Mouse (Mus musculus): ENCODE measurements around the gene Impg1. TPM values are rescaled to one million over a fixed set of nuclear protein-coding genes. Genes with fewer than 3 reads are reported as not detected.

Gene Impg1
- total RNA-seq (2021), result under 1 TPM in 1 of 2 experiments, not detected in 1; 0.33 TPM
- long read RNA-seq, experiment 1, result 0 reads
- long read RNA-seq, experiment 2, result 0 reads

GRCm38 (mm10) chr9:80465381-80465780, at the start of gene Impg1:
Gene Impg1, minus strand, starts transcription at chr9:80465481.
- DNase-seq (ENCODE audit: extremely low spot score in 1 of 2, low spot score in 2 of 2), result no peak
- intact Hi-C loops (cut with DNase I), result no loop called here
- Histone ChIP-seq H3K4me3 (no peak within 1 kb of the TSS), H3K27ac (no peak within 1 kb of the TSS)
- TF ChIP-seq CTCF (IDR thresholded peaks at IDR 0.05), result no peak

DNA sequence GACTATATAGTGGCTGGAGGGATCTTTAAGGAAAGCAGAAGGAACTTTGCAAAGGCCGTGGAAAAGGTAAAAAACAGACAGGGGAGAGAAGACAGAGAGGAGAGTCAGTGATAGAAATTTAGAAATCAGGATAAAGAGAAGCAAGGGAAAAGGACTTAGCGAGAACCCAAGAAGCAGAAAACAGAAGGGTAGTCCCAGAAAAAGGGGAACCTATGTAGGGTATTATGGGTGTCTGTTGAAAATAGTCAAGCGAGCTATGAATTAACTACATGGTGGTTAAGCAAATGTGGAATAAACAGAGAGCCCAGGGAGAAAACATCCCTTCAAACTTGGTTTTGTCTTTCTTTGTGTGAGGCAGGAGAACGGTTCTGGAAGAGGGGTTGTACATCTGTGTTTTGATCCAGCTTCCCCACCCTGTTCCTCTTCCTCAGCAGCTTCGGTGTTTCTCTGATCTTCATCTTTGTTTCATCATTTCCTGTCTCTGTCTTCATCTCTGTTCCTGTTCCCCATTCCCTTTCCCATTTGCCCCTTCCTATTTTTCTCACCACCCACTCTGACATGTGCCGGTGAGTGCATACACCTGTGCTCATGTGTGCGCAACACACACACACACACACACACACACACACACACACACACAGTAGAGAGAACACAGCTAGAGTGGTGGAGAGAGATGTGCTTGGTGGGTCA, 44.3 kb upstream of the Impg1 start:
- TF ChIP-seq CTCF (IDR thresholded peaks at IDR 0.05), result no peak
- DNase-seq (ENCODE audit: extremely low spot score in 1 of 2, low spot score in 2 of 2), result no peak
- Histone ChIP-seq H3K4me3 (no peak overlapping the region), H3K27ac (no peak overlapping the region)
- intact Hi-C loops (cut with DNase I), result no loop called here

GRCm38 (mm10) chr9:80504496-80505012, 39.3 kb upstream of the Impg1 start:
- Histone ChIP-seq H3K27ac (no peak overlapping the region), H3K4me3 (no peak overlapping the region)
- no peak for TF ChIP-seq CTCF (IDR thresholded peaks at IDR 0.05)
- intact Hi-C loops (cut with DNase I), result no loop called here
- no peak for DNase-seq (ENCODE audit: extremely low spot score in 1 of 2, low spot score in 2 of 2)

- no peak for TF ChIP-seq CTCF (IDR thresholded peaks at IDR 0.05)
- DNase-seq (ENCODE audit: extremely low spot score in 1 of 2, low spot score in 2 of 2), result no peak
- intact Hi-C loops (cut with DNase I), result no loop called here
These were observed 26.3 kb upstream of the Impg1 start for GRCm38 (mm10) chr9:80491591-80491990.

GRCm38 (mm10) chr9:80460420-80460819, 4.9 kb downstream of the Impg1 start:
- TF ChIP-seq CTCF (IDR thresholded peaks at IDR 0.05), result no peak
- H3K4me3 ChIP-seq, result no peak overlapping the region
- no peak overlapping the region for H3K27ac ChIP-seq
- no peak for DNase-seq (ENCODE audit: extremely low spot score in 1 of 2, low spot score in 2 of 2)
- intact Hi-C loops (cut with DNase I), result no loop called here

More at GRCm38 (mm10) chr9:80491591-80491990, 26.3 kb upstream of the Impg1 start:
- Histone ChIP-seq H3K27ac (no peak overlapping the region), H3K4me3 (no peak overlapping the region)

DNA sequence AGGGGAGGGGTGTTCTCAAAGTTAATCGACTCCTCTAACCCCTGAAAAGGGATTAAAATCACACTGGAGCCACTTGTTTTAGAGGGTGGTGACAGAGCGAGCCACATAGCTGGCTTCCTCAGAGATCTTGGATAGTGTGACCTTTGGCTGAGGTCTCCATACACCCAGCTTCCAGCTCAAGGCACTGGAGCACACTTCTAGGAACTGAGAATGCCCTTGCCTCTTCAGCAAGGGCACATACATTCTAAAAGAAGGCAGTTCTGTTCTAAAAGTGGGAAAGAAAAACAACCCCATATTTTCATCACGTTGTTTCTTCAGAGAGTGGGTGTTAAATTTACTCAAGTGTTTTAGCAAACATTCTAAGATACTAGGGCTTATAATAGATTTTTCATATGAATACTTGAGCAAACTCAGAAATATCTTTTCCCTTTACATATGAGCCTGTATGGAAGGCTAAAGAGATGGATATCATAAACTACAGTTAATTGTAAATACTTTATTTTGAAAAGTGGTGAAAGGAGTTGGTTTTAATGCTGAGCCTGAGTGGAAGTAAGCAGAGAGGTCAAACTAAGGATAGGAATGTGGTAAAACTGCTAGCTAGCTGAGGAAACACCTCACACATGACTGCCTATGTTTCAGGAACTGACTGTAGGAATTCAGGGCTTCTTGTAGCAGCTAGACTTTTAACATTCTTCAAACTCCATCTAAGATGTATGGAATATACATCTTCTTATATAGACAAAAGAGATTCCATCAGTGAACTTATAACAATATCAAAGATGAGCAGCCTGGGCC, 14.6 kb downstream of the Impg1 start:
- intact Hi-C loops (cut with DNase I), result no loop called here
- no peak overlapping the region for H3K4me3 ChIP-seq
- no peak overlapping the region for H3K27ac ChIP-seq
- no peak for TF ChIP-seq CTCF (IDR thresholded peaks at IDR 0.05)
- no peak for DNase-seq (ENCODE audit: extremely low spot score in 1 of 2, low spot score in 2 of 2)

DNA sequence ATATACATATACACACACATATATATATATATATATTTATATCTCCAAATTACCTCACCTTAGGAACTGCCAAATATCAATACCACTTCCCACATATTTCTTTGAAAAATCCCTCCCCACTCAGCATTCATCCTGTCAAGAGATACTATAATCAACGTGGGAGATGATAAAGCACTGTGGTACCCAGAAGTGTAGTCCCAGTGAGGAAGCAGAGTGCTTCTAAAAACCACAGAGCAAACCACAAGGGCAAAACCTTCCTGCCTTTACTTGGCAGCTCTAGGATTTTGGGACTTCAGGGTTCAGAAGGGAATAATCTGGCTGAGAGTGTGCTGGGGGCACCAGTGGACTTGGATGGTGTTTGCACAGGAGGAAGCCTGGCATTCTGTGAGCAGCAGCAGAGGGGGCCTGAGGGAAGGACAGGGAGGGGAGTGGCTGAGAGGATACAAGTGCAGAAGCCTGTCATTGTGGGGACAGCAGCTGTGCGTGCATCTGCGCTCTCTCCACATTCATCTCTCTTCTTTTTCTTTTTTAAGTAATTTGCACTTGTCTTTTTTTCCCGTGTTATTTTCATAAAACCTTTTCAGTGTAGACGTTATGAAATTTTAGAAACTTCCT, 24.1 kb downstream of the Impg1 start:
- TF ChIP-seq CTCF (IDR thresholded peaks at IDR 0.05), result no peak
- intact Hi-C loops (cut with DNase I), result no loop called here
- Histone ChIP-seq H3K27ac (no peak overlapping the region), H3K4me3 (no peak overlapping the region)
- DNase-seq (ENCODE audit: extremely low spot score in 1 of 2, low spot score in 2 of 2), result no peak

- no peak for TF ChIP-seq CTCF (IDR thresholded peaks at IDR 0.05)
- H3K27ac ChIP-seq, result no peak overlapping the region
- H3K4me3 ChIP-seq, result no peak overlapping the region
- intact Hi-C loops (cut with DNase I), result no loop called here
- DNase-seq (ENCODE audit: extremely low spot score in 1 of 2, low spot score in 2 of 2), result no peak
These were observed 73.9 kb downstream of the Impg1 start for GRCm38 (mm10) chr9:80391404-80391803.

DNA sequence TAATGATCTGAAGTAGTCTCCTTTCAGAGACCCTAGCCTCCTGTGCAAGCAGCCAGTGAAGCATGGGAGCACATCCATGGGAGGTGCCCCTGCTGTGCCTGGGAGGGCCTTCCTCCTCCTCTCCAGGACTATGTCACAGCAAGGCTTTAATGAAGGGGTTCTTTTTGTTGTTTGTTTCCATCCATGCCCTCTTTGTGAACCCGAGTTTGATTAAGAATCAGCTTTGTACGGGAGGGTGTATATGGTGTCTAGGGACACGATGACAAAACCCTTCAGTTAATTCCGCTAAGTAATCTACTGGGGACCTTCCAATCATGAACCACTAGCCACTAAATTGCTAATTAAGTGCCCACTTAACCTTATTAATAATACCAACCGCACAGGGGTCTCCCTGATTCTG, 74.3 kb downstream of the Impg1 start:
- intact Hi-C loops (cut with DNase I), result no loop called here
- no peak for TF ChIP-seq CTCF (IDR thresholded peaks at IDR 0.05)
- Histone ChIP-seq H3K4me3 (no peak overlapping the region), H3K27ac (no peak overlapping the region)
- DNase-seq (ENCODE audit: extremely low spot score in 1 of 2, low spot score in 2 of 2), result no peak

GRCm38 (mm10) chr9:80387890-80388289, 77.4 kb downstream of the Impg1 start:
- no peak for DNase-seq (ENCODE audit: extremely low spot score in 1 of 2, low spot score in 2 of 2)
- H3K27ac ChIP-seq, result no peak overlapping the region
- TF ChIP-seq CTCF (IDR thresholded peaks at IDR 0.05), result no peak
- H3K4me3 ChIP-seq, result no peak overlapping the region
- intact Hi-C loops (cut with DNase I), result no loop called here

DNA sequence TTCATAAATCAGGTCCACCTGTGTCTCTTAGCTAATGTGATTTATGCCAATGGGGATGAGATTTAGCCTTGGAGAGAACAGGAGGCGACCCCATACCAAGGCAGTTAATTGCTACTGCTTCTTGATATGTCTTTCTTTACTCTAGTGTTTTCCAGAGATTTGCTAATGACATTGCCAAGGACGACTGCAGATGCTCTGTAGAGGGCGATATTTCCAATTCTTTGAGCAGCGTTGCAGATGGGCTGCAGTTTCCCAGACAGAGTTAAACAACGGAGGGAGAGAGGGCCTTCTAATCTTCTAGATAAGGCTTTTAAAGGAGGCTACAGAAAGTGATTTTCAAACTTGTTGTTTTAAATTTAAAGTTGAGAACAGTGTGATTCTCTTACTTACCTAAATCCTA, 78.8 kb downstream of the Impg1 start:
- intact Hi-C loops (cut with DNase I), result no loop called here
- peak; percentile 20 for TF ChIP-seq CTCF (IDR thresholded peaks at IDR 0.05)
- Histone ChIP-seq H3K4me3 (no peak overlapping the region), H3K27ac (no peak overlapping the region)
- no peak for DNase-seq (ENCODE audit: extremely low spot score in 1 of 2, low spot score in 2 of 2)

GRCm38 (mm10) chr9:80386000-80386399, 79.3 kb downstream of the Impg1 start:
- peak; percentile 62 for TF ChIP-seq CTCF (IDR thresholded peaks at IDR 0.05)

More at GRCm38 (mm10) chr9:80386000-80386399, 79.3 kb downstream of the Impg1 start:
- intact Hi-C loops (cut with DNase I), result no loop called here
- DNase-seq (ENCODE audit: extremely low spot score in 1 of 2, low spot score in 2 of 2), result no peak
- H3K4me3 ChIP-seq, result no peak overlapping the region
- no peak overlapping the region for H3K27ac ChIP-seq

Data from left cerebral cortex, adult 2 months (tissue).